In the genomic region with DNA sequence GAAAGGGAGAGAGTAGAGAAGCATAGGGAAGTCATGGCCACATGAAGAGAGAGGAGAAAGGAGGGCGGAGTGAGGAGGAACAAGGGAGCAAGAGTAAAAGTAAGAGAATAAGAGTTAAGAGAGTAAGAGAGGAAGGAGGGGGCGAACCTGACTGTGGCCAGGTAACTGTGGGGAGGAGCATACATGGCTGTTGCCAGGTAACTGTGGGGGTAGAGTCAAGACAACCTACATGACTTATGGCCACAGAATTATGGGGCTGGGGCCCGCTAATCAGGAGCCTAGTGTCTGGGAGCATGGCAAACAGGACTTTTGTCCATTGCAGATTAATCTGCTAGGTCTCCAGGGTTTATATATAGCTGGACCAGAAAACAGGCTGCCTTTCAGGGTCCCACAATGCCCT, we compare ENCODE assay signal across 27 mouse cellular contexts.
"Had no signal": no experiment of that assay in that cellular context is flagged by ENCODE, and none has a peak within 500 bp of the region (broad histone marks: within the 10 kb centered on the region; RNA-seq: fewer than 3 reads in every experiment).

No protein-coding gene starts in this region.

- H3K27me3 ChIP-seq: heart, embryonic 12.5 days; heart, embryonic 13.5 days; heart, embryonic 15.5 days; hindbrain, embryonic 12.5 days; hindbrain, embryonic 13.5 days; hindbrain, embryonic 15.5 days; intestine, embryonic 15.5 days had no signal

- ATAC-seq: hindbrain, embryonic 16.5 days; hindbrain, postnatal 0 days; inflammation-experienced regulatory T-cells, adult 6 months; intestine, embryonic 15.5 days; intestine, embryonic 16.5 days; intestine, postnatal 0 days had no signal

- H3K9me3 ChIP-seq: heart, embryonic 10.5 days; heart, embryonic 12.5 days; heart, embryonic 13.5 days; heart, embryonic 15.5 days; hindbrain, embryonic 10.5 days; hindbrain, embryonic 12.5 days; hindbrain, embryonic 13.5 days; hindbrain, embryonic 15.5 days; intestine, embryonic 15.5 days had no signal

- H3K4me3 ChIP-seq: heart, embryonic 10.5 days; heart, embryonic 12.5 days; heart, embryonic 13.5 days; heart, embryonic 15.5 days; hindbrain, embryonic 10.5 days; hindbrain, embryonic 12.5 days; hindbrain, embryonic 13.5 days; hindbrain, embryonic 15.5 days; intestine, embryonic 15.5 days; layer of hippocampus, adult 2 months; left cerebral cortex, adult 2 months had no signal

- H3K36me3 ChIP-seq: heart, embryonic 10.5 days; heart, embryonic 12.5 days; heart, embryonic 13.5 days; heart, embryonic 15.5 days; hindbrain, embryonic 10.5 days; hindbrain, embryonic 12.5 days; hindbrain, embryonic 13.5 days; hindbrain, embryonic 15.5 days; intestine, embryonic 15.5 days had no signal

- H3K9ac ChIP-seq: heart, embryonic 12.5 days; heart, embryonic 13.5 days; heart, embryonic 15.5 days; hindbrain, embryonic 12.5 days; hindbrain, embryonic 13.5 days; hindbrain, embryonic 14.5 days; hindbrain, embryonic 15.5 days; intestine, embryonic 15.5 days had no signal

- DNase-seq: heart, postnatal 10 days; heart, postnatal 14 days; heart, postnatal 36 days; heart, postnatal 4 days; kidney, postnatal 10 days; kidney, postnatal 4 days; layer of hippocampus, adult 9-11 months; layer of hippocampus, postnatal 36 days had no signal

- H3K4me2 ChIP-seq: heart, embryonic 11.5 days; heart, embryonic 12.5 days; heart, embryonic 13.5 days; heart, embryonic 15.5 days; hindbrain, embryonic 12.5 days; hindbrain, embryonic 13.5 days; hindbrain, embryonic 14.5 days; hindbrain, embryonic 15.5 days; intestine, embryonic 15.5 days had no signal

- H3K27ac ChIP-seq: heart, embryonic 10.5 days; heart, embryonic 13.5 days; heart, embryonic 15.5 days; hindbrain, embryonic 10.5 days; hindbrain, embryonic 12.5 days; hindbrain, embryonic 13.5 days; hindbrain, embryonic 14.5 days; hindbrain, embryonic 15.5 days; hindbrain, postnatal 0 days; intestine, embryonic 15.5 days; kidney, postnatal 0 days; layer of hippocampus, adult 2 months; left cerebral cortex, adult 2 months had no signal

- H3K4me1 ChIP-seq: heart, embryonic 10.5 days; heart, embryonic 12.5 days; heart, embryonic 13.5 days; heart, embryonic 15.5 days; hindbrain, embryonic 10.5 days; hindbrain, embryonic 12.5 days; hindbrain, embryonic 13.5 days; hindbrain, embryonic 15.5 days; intestine, embryonic 15.5 days had no signal
